Mouse (Mus musculus): ENCODE measurements around the gene Rab32.

DNA sequence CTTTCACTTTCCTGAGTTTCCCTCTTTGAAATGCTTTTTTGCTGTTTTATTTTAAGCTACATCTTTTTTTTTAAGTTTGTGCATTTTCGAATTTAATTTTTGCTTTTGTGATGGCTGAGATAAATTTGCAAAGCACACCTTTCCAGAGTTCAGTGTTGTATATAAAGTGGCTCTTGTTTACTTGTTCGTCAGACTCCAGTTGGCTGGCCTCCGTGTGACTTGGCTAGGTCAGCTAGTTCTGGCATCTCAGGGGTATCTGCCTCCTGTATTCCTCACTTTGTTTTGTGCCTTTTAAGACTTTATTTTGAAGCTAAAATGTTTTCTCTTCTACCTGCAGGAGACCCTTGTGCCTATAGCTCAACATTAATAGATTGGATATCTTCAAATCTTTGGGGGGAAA, 22.7 kb upstream of the Rab32 start:
- TF ChIP-seq POLR2A (IDR thresholded peaks at IDR 0.05; ENCODE audit: insufficient read depth, low read depth, low read length) (no peak), CTCF (IDR thresholded peaks at IDR 0.05) (no peak), EP300 (IDR thresholded peaks at IDR 0.05; ENCODE audit: insufficient read depth, low read depth, low read length) (no peak)

Measured in heart, adult 2 months (tissue).